Mouse (Mus musculus) B cell, adult 67 days (primary cell): ENCODE measurements around the gene B9d2. TPM values are rescaled to one million over a fixed set of nuclear protein-coding genes. Genes with fewer than 3 reads are reported as not detected.

ENCODE experiments used
- total RNA-seq, 2 experiments: library from RNA; stranded (reverse); gene quantifications; 4 replicates each; pipeline ENCODE4 v1.2.4; 2023

The B9d2 gene
- total RNA-seq = 10 to 100 TPM; 41.3 to 43.3 TPM

GRCm38 (mm10) chr7:25680514-25681258 is at the start of gene B9d2:
Gene B9d2, plus strand, starts transcription at chr7:25680780.

DNA sequence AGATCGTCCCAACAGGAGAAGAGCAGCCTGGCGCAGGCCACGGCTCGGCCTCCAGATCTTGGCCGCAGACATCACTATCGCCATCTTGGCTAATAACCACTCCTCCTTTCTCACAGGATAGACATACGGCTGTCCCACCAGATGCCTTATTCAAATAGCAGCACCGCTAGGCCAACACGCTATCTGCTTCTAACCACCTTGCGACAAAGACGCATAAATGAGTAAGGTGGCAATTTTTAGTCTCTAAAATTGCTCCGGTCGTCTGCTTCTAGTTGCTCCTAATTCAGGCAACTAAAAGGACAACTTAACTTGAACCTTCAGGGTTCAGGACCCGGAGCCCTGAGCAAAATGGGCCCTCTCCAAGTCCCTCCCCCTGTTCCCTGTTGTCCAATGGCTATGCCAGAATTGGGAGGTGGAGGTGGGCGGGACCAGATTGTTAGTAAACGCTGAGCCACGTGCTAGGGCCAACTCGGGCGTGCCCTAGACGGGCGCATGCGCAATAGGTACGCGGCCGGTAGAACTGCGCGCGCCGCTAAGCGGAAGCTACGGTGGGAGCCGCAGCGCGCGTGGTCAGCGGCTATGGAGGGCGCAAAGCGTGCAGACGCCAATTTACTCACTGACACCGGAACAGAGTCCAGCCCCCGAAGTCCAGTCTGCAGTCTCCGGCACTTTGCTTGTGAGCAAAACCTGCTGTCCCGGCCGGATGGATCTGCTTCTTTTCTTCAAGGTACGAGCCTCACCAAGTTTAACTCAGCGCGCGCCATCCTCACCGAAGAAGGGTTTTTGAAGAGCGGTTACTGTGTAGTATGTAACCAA is 21.7 kb upstream of the B9d2 start, which contains the start of the genes Bckdha and Exosc5:
TSS of gene Bckdha (minus strand) at position 325 of the 816 bp plus-strand sequence.
TSS of gene Exosc5 (plus strand) at position 508 of the 816 bp plus-strand sequence.

GRCm38 (mm10) chr7:25674719-25675300 is 5.8 kb upstream of the B9d2 start, which contains the start of gene Tmem91:
Gene Tmem91, minus strand, starts transcription at chr7:25675166.

DNA sequence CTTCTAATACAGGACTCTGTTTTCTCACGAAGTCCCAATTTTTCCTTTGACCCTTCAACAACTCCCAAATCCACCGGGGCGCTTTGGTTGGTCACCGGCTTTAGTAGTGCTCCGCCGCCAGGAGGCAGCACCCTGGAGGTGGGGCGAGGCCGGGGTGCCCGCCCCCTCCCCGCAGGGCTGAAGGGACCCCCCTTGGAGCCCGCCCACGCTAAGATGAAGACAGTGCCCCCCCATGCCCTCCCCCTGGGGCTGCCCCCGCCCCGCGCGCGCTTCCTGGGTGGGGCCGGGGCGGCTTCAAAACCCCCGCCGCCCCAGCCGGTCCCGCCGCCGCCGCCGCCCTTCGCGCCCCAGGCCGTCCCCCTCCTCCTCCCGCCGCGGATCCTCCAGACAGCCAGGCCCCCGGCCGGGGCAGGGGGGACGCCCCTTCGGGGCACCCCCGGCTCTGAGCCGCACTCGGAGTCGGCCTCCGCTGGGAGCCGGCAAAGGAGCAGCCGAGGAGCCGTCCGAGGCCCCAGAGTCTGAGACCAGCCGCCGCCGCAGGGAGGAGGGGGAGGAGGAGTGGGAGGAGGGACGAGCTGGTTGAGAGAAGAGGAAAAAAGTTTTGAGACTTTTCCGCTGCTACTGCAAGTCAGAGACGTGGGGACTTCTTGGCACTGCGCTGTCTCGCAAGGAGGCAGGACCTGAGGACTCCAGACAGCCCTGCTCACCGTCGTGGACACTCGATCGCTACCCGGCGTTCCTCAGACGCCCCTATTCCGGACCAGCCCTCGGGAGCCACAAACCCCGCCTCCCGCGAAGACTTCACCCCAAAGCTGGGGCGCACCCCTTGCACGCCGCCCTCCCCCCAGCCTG is 6.3 kb downstream of the B9d2 start, which contains the start of gene Tgfb1:
TSS of gene Tgfb1 (plus strand) at position 323 of the 852 bp plus-strand sequence.

GRCm38 (mm10) chr7:25718788-25719417 is 38.3 kb downstream of the B9d2 start, which contains the start of gene Ccdc97:
Gene Ccdc97, minus strand, starts transcription at chr7:25719088.

Other genes with a start within 250 kb of the B9d2 start
- 10 to 100 TPM; 61.2 to 62.6 TPM for gene Ceacam1, start 203.2 kb upstream of the B9d2 start, total RNA-seq
- 10 to 100 TPM; 10.9 to 13.3 TPM for gene Ceacam2, start 140.9 kb upstream of the B9d2 start, total RNA-seq
- not detected for gene Erich4, start 64.9 kb upstream of the B9d2 start, total RNA-seq
- gene Dmac2, start 61.4 kb upstream of the B9d2 start, total RNA-seq = 100 to 1,000 TPM; 110 to 124 TPM
- 10 to 100 TPM; 45.7 to 52.2 TPM for gene B3gnt8, start 54.1 kb upstream of the B9d2 start, total RNA-seq
- 10 to 100 TPM; 42.4 to 52.8 TPM for gene Bckdha, start 21.8 kb upstream of the B9d2 start, total RNA-seq
- 10 to 100 TPM; 85.2 to 85.3 TPM for gene Exosc5, start 21.6 kb upstream of the B9d2 start, total RNA-seq
- gene Tmem91, start 5.6 kb upstream of the B9d2 start, total RNA-seq = not detected
- 100 to 1,000 TPM; 312 to 326 TPM for gene Tgfb1, start 6.2 kb downstream of the B9d2 start, total RNA-seq
- gene Ccdc97, start 38.3 kb downstream of the B9d2 start, total RNA-seq = 100 to 1,000 TPM; 104 to 109 TPM
- 100 to 1,000 TPM; 222 to 232 TPM for gene Hnrnpul1, start 74.0 kb downstream of the B9d2 start, total RNA-seq
- 1 to 10 TPM; 1.1 to 5.7 TPM for gene Axl, start 107.9 kb downstream of the B9d2 start, total RNA-seq
- not detected for gene Cyp2s1, start 136.1 kb downstream of the B9d2 start, total RNA-seq
- gene Cyp2b10, start 216.8 kb downstream of the B9d2 start, total RNA-seq = not detected